Mouse (Mus musculus): Measurements from ENCODE around the gene Snx21.

The Snx21 gene

GRCm38 (mm10) chr2:164785481-164786387 lies at the start of gene Snx21:
TSS of gene Snx21 (plus strand) at chr2:164785823.
- DNase-seq, result peak; percentile 92

GRCm38 (mm10) chr2:164737377-164738090 lies 48.1 kb upstream of the Snx21 start:
- DNase-seq, result no peak

DNA sequence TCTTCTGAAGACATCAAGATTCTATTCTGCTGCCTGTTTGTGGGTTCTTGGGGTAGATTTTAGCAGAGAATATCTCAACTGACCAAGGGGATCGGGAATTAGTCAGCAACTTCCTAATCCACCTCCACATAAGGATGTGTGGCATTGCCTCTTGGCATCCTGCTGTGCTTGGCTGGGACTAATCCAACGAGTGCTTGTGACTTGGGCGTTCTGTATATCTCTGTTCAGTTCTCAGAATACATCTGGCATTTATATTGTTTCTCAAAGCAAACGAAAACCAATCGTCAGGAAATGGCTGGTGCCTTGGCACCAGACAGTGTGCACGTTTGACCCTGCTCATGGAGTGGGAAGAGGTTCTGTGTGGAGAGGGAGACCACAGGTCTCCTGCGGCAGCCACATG lies 45.7 kb upstream of the Snx21 start:
- DNase-seq, result no peak

GRCm38 (mm10) chr2:164744987-164745386 lies 40.6 kb upstream of the Snx21 start:
- DNase-seq, result no peak

GRCm38 (mm10) chr2:164745843-164746479 lies 39.7 kb upstream of the Snx21 start, which contains the start of the genes Wfdc3 and Dnttip1:
TSS of gene Wfdc3 (minus strand) at chr2:164745931.
TSS of gene Dnttip1 (plus strand) at chr2:164745983.
- peak; percentile 95 for DNase-seq

- DNase-seq, result no peak
Observed at GRCm38 (mm10) chr2:164746693-164747092, 38.9 kb upstream of the Snx21 start.

DNA sequence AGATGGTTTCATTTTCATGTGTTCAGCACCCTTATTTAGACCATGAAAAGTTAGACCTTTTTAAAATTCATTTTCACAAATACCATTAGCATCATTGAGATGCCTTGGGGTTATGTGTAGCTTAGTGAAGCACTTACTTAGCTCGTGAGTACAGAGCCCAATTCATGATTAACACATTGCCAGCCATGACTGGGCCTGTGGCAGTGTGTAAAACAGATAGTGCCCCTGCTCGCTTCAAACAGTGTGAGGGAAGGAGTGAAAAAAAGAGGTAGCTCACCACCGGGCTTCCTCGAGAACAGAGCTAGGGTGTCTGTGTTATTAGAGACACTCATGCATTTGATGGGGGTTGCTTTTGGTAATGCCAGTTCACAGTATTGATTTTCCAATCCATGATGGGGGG lies 37.4 kb upstream of the Snx21 start:
- DNase-seq, result no peak

- DNase-seq, result no peak
Observed at GRCm38 (mm10) chr2:164748991-164749390, 36.6 kb upstream of the Snx21 start.

DNA sequence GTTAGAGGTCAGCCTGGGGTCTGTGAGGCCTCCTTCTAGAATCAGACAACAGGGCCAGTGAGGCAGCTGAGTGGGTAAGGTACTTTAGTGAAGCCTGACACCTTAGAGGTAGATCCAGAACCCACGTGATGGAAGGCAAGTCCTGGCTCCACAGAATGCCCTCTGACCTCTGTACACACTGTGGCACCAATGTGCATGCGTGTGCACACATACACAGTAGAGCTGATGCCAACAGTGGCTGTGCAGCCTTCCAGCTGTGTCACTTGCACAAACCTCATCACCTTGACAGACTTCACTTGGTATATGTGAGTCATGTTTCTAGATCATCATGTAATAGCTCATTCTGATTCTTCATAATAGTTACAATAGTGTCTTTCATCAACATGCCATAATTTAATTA lies 33.2 kb upstream of the Snx21 start:
- DNase-seq, result no peak

DNA sequence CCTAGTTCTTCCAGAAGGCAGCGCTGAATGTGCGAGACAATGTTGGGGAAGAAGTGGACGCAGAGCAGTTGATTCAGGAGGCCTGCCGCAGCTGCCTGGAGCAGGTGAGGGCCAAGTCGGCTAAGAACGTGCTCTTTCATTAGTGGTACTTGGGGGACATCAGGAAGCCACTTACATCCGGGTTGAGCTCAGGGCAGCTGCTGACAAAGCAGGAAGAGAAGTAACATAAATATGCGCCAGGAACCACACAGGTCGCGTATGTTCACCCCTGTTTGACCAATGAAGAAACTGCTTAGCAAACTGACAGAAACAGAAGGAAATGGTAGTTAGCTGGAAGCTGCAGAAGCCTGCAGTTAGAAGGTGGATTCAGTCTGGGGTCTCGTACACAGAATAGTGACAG lies 31.5 kb upstream of the Snx21 start:
- no peak for DNase-seq

DNA sequence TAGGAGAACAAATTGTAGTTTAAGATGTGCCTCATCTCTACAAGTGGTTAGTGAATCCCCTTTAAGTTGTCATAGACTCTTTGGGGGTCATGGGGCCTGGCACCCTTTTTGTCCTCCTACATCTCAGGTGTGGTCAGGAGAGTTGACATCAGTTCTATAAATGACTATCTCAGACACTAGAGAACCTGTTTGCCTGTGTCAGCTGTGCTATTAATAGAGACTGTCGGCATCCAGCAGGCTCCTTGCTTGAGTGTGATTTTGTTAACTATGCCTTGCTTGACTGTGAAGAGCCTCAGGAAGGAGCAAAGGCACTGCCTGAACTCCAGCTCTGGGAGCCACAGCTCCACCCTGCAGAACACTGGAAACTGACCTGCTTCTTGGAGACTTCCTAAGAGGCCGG lies 30.8 kb upstream of the Snx21 start:
- no peak for DNase-seq

- DNase-seq, result no peak
Observed at GRCm38 (mm10) chr2:164757841-164758240, 27.8 kb upstream of the Snx21 start.

DNA sequence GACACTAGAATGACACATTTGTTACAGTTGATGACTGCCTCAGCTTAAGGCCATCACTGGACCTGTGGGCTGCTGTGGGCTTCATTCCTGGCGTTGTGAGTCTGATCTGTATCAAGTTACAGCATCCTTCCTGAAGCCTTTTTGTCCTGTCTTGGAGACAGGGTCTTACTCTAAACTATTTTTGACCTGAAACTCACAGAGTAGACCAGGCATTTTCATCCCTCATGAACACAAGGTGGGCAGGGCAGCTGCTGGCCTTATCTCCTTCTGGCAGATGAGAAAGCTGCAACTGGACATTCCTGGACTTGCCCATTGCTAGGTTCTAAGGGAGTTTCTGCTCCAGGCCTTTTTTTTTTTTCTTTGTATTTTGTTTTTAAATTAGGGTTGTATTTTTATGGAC lies 26.9 kb upstream of the Snx21 start:
- no peak for DNase-seq

DNA sequence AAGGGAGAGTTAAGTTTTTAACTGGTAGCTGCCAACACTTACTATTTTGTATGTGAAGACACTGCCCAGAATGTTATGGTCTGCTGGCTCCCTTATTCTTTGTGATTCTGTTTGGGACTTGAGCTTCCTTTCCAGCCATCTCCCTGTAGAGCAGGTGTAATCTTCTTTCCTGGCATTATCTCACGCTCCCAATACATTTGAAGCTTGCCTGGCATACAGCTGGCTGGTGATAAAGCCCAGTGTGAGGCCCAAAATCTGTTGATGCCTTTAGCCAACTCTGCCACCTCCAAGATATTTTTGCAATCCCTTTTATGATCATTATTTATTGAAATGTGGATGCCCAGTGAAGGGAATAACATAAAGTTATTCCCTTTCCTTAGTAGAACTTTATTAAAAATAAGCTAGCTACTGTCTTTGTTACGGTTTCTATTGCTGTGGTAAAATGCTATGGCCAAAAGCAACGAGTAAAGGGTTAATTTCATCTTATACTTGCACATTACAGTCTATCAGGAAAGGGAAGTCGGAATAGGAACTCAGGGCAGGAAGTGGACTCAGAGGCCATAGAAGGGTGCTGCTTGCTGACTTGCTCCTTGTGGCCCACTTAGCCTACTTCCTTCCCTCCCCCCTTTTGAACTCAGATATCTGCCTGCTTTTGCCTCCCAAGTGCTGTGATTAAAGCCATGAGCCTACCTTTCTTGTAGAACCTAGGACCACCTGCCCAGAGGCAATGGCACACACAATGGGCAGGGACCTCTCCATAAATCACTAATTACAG lies 25.4 kb upstream of the Snx21 start:
- DNase-seq, result no peak

DNA sequence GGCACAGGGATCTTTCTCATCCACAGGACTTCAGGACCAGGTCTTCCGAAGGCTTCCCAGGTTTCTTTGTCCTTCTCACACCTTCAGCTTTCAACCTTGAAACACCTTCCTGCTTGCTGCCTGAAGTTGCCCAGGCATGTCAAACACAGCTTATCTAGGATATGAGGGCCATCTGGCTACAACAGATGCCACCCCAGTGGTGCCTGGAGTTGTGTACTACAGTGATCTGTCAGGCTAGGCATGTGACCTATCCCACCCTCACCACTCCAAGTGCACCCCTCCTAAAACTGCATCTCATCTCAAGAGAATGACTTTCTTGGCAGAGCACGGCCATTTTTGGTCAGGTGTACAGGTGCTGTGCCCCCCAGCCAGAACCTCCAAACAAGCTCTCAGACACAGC lies 24.1 kb upstream of the Snx21 start:
- DNase-seq, result no peak

DNA sequence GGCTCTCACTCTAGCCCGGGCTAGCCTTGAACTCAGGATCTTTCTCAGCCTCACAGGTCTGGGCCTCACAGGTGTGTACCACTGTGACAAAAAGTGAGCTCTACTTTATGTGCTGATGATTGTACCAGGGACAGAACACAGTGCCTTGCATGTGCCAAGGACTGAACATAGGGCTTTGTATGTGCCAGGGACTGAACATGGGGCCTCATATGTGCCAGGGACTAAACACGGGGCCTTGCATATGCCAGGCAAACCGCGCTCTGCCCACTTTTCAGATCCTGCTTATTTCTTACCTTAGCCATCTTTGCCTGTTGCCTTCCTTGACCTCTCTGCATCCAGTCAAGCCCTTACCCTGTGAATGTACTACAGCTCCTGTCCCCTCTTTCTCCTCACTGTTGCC lies 23.7 kb upstream of the Snx21 start:
- DNase-seq, result no peak

- no peak for DNase-seq
Observed at GRCm38 (mm10) chr2:164762593-164762992, 23.0 kb upstream of the Snx21 start.

DNA sequence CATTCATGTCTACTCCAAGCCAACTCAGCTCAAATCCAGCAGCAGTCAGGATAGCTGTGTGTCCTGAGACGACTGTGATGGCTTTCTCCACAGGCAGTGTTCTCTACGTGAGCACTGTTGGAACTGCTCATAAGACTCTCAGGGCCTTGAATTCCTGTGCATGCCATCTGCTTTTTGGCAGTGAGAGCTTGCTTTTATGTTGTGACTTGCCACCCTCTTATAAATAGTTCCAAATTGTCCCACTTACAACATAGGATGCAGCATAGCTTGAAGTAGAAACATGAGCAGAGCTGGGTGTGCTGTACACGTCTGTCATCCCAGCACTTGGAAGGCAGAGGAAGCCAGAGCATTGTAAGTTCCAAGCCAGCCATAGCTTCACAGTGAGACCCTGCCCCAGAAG lies 19.8 kb upstream of the Snx21 start:
- DNase-seq, result peak; percentile 58

DNA sequence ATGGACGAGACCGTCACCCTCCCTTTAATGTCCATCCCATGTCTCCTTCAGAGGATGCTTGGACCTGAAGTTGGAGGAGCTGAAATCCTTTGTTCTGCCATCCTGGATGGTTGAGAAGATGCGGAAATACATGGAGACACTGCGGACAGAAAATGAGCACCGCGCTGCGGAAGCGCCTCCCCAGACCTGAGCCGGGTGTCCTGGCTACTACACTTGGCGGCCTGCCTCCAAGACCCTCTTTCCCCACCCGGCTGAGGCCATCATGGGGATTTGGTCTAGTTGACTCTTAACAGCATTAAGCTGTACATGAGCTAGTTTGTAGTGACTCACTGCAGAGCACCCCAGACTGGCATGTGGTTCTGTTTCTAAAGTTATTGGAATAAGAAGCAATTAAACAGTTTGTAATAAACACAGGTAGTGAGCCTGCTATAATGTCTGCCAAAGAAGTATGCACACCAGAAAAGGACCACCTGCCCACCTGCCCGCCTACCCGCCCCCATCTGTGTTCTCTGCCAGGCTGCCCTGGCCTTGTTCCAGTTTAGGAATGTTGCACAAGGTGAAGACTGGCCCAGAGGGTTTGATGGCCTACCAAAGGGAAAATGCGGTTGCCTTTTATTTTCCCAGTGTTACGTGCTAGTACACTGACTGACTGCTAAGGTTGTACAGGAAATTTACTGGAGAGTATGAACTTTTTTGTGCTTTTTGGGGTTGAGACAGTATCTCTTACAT lies 17.6 kb upstream of the Snx21 start:
- no peak for DNase-seq

GRCm38 (mm10) chr2:164769258-164770037 lies 16.2 kb upstream of the Snx21 start, which contains the start of gene Ube2c:
TSS of gene Ube2c (plus strand) at chr2:164769898.
- peak; percentile 99 for DNase-seq

GRCm38 (mm10) chr2:164770279-164770678 lies 15.3 kb upstream of the Snx21 start:
- no peak for DNase-seq
